Mouse (Mus musculus): ENCODE data around the gene Rasd2.

Gene Rasd2

DNA sequence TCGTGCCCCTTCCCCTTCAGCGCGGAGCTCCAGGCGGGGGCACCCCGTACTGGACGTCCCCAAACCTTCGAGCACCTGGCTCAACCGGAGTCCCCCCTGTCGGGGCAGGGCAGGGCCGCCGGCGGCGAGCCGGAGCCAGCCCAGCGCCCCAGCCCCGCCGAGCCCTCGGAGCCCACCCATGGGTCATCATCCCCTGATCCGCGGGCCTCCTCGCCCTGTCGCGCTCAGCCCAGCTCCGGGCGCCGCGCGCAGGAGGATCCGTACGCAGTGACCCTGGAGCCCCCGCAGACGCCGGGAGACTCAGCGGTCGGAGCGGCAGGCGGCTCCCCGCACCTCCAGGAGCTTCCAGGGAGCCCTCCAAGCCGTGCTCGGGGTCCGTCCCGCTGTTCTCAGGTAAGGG lies at the start of gene Rasd2:
Rasd2 (plus strand) TSS at position 259 of the 400 bp plus-strand sequence.
- no peak for DNase-seq (ENCODE audit: low read depth, low spot score)

DNA sequence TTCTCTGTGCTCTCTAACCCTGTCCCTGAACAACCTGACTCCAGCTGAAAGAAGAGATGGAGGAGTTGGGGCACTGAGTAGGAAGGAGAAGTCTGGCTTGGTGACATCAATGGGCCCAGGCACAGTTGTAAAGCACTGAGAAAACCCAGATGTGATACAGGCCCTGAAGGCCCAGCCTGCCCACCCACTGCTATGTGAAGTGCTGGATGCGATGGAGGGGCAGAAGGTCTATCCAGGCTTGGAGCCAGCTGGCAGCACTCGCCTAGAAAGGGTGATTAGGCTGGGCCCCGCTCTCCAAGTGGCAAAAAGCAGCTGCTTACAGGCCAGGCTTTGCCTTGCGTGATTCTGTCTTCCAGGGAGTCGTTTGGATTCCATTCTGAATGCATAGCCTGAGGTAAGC lies 44.4 kb upstream of the Rasd2 start:
- DNase-seq (ENCODE audit: low read depth, low spot score) = no peak

DNA sequence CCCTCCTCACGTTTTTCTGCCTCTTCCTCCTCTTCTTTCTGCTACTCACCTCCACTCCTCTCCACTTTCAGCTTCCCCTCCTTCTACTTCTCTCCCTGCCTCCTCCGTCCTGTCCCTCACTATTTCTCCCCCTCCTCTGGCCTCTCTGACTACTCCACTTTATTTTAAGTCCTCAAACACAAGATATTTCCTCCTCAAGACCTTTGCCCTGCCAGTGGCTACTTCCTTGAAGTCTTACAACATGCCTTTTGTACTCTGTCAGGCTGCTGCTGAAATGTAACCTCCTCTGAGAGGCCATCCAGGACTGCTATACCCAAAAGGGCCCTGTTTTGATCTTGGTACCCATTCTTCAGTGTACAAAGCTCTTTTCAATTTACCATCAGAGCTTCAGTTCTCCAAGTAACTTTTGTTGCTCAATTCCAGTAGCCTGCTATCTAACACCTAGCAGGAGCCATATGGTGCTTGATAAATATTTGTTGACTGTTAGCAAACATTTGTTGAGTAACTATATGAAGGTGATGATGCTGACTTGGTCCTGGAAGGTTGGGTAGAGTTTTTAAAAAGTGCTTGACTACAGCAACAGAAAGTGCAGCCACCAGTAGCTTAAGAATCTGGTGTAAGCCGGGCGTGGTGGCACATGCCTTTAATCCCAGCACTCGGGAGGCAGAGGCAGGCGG lies 41.6 kb upstream of the Rasd2 start:
- DNase-seq (ENCODE audit: low read depth, low spot score) = no peak

DNA sequence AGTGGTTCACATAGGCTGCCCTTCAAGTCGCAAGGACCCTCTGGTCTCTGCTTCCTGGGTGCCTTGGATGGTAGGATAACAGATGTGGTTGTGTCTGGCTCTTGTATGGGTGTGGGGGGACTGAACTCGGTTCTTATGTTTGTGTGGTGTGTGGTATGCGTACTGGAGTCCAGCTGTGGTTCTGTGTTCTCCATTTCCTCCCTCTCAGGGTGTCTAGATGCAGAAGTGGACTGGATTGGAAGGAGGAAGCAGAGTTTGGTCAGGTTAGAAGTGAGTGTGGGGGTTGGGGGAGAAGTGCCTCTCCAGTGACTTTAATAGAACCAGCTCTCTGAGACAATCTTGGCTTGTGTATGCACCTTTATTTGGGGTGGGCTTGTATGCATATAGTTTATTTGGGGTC lies 20.7 kb upstream of the Rasd2 start:
- no peak for DNase-seq (ENCODE audit: low read depth, low spot score)

DNA sequence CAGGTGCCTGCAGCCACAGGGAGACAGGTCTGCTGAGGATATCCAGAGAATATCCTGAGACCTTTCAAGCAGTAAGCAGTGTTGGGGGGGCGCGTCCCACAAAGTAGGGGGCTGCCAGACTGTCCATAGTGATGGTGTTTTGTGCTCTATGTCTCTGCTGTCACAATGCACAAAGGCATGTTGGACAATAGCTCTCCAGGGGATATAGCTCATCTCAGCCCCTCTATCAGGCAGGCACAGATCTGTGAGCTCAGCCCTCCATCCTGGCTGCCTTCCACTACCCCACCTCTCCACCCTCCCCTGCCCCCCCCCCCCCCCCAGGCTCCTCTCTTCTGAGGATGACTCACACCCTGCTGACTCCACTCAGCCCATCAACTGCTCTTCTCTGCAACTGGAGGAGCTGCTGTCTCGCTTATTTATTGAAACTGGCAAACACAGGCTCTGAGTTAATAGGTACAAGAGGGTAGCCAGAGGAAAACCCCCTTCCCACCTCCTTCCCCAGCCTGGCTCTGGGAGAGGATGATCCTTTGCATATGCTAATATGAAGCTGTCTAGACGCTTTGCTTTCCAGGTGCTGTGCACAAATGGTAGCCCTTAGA lies 19.2 kb upstream of the Rasd2 start:
- no peak for DNase-seq (ENCODE audit: low read depth, low spot score)

DNA sequence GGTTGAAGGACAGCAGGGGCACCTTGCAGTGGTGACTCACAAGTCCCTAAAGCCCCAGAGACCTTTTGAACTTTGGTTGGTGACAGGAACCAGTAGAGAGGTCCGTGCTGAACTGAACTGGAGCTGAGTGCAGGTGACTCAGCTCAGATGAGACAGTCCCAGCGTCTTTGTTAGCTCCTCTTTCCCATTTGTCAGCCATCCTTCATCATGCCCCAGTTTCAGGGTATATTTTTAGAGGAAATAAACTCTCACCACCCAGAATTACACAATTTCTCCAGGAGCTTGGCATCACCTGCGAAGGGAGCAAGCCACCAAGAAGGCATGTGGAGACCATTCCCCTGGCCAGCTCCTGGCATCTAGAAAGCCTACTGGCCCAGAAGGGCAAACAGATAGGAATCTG lies 16.6 kb upstream of the Rasd2 start:
- no peak for DNase-seq (ENCODE audit: low read depth, low spot score)

DNA sequence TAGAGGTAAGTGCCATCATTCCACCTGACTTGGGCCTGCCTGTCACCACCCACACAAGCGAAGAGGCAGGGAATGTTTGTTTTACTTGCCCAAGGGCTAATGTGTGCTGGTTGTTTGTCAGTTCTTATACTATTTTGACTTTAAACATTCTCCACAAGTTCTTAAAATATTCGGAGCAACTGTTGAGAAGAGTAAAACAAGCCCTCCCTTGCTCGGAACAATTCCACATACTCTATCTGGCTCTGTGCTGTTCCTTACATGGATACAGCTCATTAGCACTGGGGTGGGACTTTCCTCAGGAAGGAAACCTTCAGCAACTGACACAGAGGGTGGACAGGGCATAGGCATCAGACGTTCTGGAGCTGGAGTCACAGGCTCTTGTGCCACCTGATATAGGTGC lies 15.9 kb upstream of the Rasd2 start:
- no peak for DNase-seq (ENCODE audit: low read depth, low spot score)

DNA sequence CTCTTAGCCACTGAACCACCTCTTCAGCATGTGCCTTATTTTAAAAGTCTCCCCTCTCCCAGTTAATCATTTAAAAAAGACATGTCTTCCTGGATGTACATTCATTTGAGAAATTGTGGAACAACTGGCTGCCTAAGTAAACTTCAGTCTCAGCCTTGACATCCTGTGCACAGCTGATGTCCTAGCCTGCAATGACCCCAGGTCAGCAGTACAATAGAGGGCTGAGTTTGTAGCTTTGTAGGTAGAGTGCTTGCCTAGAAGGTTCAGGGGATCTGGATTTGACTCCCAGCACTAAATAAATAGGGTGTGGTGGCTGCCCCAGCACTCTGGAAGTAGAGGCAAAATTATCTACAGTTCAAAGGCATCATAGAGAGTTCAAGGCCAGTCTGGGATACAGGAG lies 15.4 kb upstream of the Rasd2 start:
- DNase-seq (ENCODE audit: low read depth, low spot score) = no peak

DNA sequence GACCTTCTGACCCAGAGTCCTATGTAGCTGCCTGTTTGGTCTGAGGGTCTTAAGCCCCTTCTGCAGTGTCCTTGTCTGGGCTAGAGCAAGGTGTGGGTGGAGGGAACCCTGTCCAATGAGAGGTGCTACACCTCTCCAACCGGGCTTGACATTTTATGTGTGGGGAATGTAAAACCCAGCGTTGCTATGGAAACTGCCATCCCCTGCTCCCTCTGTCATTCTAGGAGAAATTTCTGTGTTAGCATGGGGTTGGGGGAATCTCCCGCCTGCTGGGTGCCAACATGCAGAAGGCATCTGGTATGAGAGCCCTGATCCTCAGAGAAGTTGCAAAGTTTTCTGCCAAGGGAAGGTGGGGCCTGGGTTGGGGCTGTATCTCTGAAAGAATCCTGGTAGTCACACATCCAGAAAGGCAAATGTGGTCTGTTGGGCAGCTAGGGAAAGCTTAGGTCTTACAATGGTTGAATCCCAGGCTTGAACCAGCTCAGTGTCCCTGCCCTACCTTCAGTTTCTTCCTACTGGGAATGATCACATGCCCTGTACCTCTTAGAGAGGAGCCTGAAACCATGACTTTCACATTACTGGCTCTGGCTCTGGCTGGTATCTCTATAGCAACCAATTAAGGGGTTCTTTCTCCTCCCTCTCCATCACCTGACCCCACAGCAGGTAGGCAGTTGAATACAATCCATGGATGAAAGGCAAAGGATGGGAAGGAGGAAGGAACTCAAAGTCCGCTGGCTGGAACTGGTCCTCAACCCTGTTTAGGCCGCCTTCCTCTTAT lies 14.6 kb upstream of the Rasd2 start:
- DNase-seq (ENCODE audit: low read depth, low spot score) = no peak

DNA sequence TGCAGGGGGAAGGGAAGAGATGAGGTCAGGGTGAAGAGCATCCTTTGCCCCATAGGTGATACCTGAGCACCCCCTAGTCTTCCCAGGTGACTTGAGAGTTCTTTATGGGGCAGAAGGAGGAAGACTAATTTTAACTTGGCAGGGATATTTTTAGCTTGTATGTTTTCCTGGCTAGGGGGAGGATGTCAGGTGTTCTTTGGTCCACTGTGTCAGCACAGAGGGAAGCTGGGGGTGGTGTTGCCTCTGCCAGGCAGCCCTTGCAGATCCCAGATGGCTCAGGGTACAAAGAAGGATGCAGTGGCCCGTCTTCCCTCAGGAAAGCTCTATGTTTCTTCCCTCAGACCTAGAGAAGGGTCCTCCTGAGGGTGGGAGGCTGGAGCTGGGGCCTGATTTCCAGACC lies 13.8 kb upstream of the Rasd2 start:
- no peak for DNase-seq (ENCODE audit: low read depth, low spot score)

DNA sequence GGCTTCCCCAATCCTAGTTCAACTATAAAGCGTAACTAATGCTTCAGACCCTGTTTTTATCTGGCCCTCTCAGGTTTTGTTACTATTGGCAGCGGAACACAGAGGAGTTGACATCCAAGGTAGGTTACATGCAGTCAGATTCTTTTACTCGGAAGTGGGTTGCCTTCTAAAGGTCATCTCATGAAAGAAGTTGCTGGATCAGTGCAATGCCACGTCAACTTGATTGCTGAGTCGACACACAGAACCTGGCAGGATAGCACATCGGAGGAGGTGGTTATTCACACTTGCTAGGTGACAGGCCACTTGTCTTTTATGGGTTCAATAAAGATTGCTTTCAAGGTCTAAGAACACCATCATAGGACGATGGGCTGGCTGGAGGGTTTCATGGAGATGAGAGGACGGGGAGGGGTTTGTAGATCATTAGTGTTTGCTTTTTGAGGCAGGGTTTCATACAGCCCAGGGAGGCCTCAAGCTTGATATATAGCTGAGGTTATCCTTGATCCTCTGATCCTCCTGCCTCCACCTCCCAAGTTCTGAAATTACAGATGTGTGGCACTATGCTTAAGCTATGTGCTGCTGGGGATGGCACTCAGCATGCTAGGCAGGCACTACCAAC lies 11.6 kb upstream of the Rasd2 start:
- DNase-seq (ENCODE audit: low read depth, low spot score) = no peak

DNA sequence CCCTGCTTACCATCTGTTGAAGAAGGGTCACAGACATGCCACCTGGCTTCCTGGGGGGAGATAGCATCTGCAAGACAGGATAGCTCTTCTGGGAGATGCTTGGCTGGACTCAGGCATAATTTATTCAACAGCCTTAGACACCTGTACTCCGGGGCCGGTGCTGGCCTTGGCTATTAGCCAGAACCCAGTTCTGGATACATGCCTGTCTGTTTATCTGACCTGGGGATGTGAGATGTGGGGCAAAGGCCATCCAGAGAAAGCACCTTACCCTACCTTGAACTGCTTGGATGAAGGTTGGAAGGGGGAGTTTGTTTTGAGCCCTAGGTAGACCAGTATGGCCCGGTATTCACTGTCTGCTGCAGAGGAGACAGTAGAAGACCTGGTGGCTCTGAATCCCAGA lies 10.8 kb upstream of the Rasd2 start:
- DNase-seq (ENCODE audit: low read depth, low spot score) = no peak

DNA sequence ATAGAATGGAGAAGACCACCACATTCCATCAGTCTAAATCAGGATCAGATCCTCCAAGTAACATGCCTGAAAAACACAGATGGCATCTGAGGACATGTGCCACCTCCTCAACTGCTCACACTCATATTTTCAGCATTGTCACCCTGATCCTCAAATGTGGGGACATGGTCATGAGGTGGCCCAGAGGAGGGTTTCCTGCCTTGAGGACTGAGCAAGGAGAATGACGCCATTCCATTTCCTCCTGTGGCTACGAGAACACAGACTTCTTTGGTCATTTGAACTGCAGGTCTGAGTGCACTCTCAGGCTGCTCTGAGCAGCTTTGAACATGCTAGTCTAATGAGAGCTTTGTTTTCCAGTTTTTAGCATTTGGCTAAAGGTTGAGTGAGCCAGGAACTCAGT lies 10.3 kb upstream of the Rasd2 start:
- DNase-seq (ENCODE audit: low read depth, low spot score) = no peak

DNA sequence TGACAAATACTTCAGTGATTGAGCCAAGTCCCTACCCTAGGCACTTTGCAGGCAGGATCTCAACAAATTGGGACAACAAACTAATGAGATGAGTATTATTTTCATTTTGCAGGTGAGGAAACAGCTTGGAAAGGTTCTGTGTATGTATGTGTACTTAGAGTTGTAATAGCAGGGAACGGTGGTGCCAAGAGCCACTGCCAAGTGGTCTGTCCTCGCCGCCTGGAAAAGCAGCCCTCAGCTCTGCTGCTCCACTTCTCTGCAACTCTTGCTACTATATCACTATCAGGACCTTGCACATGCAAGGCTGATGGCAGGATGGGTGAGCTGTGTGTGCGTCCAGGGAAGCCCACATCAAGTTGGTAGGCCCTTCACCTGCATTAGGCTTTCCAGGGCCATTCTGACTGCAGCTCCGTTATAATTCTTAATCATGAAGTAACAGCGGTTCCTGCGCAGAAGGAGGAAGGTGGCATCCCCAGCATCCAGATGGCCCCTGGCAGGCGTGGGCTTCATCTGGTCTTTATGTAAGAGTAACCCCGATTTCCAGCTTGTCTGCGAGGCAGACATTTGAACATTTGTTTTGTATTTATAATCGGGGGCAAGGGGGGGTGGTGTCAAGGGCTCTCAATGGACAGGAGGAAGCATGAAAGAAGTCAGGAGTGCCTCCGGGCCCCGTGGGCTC lies 9.4 kb upstream of the Rasd2 start:
- no peak for DNase-seq (ENCODE audit: low read depth, low spot score)

DNA sequence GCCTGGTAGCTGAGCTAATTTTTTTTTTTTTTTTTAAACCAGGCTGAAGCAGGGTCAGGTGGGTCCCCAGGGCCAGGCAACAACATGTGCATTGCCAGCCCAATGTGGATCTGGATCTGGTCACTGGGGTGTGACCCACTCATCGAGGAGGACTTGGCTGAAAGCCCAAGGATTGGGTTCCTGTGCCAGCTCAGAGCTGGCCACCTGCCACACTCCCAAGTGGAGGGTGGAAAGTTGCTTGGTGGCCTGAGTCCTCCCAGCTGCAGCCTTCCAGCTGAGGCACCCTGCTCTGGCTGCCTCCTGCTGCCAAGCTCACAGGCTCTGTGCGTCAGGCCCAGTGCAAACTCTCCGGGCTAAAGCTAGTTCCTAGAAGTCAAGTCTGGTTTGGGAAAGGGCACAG lies 2.3 kb upstream of the Rasd2 start:
- DNase-seq (ENCODE audit: low read depth, low spot score) = no peak

DNA sequence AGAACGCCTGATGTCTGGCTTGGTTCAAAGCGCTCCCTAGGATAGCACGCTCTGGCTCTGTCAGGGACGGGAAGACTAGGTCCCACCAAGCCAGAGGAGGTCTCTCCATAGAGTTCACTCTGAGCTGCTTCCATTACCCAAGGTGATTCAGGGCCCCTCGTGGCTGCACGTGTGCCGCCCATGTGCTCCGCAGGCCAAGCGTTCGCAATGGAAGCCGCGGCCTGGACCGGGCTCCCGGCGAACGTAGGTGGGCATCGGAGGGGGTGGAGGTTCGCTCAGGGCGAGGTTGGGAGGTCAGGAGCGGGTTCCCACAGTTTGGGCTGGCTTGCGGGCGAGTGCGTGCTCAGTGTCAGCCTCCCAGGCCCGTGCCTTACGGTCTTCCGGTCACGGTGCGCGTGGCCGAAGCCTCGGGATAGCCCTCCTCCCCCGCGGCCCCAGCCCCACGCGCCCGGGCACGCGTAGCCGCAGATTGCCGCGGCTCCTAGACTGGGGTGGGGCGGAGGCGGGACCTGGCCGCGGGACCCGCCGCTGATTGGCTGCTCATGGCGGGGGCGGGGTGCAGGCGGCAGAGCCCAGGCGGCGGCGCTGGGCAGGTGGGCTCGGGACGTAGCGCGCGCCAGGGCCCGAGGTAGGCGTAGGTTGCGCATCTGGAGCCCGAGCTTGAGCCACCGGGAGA lies 975 bp upstream of the Rasd2 start:
- DNase-seq (ENCODE audit: low read depth, low spot score) = peak; percentile 55

DNA sequence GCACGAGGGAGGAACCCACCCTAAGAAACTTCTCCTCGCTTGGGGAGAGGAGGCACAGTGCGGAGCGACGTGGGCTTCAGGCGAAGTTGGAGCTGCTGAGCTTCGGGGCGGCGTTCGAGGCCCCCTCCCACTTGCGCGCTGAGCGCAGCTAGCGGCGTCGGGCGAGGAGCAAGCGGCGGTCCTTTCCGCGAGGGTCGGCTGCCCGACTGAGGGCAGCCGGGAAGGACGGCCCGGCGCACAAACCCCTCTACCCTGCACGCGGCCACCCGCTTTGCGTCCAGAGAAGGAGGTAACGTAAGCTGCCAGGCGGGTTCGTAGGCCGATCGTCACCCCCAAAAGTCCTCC lies 465 bp upstream of the Rasd2 start:
- DNase-seq (ENCODE audit: low read depth, low spot score) = no peak

DNA sequence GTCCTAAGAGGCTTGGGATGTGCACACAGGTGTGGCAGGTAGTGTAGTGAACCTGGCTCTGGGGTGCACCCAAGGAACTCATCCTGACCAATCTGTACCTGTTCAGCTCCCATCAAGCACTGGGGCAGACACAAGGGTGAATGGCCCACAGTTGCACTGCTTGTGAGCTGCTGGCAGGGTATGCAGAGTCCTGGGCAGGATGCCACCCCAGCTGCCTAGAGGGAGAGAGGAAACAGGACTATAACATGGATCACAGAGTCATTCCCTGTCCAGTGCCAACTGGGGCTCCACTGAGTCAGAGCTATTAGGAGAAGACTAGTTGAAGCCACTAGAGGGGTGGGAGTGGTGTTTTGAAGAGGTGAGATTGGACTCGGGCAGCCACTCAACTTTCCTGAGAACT lies 1.3 kb downstream of the Rasd2 start:
- DNase-seq (ENCODE audit: low read depth, low spot score) = no peak

DNA sequence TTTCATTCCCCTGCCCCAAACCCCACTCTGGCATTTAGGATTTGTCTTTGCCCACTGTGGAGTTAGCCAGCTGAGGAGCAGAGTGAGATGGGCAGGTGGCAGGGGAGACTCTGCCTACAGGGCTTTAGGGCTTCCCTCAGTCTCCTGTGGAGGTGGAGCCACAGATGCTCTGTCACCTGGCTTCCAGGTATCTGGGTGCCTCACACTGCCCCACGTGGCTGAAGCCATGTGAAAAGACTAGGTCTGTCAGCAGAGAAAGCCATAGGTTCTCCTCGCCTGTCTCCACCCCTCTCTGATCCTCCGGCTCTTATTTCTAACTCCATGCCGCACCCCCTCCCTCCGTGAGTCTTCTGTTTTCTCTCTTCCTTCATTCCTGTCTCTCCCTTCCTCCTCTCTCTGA lies 2.2 kb downstream of the Rasd2 start:
- DNase-seq (ENCODE audit: low read depth, low spot score) = no peak

DNA sequence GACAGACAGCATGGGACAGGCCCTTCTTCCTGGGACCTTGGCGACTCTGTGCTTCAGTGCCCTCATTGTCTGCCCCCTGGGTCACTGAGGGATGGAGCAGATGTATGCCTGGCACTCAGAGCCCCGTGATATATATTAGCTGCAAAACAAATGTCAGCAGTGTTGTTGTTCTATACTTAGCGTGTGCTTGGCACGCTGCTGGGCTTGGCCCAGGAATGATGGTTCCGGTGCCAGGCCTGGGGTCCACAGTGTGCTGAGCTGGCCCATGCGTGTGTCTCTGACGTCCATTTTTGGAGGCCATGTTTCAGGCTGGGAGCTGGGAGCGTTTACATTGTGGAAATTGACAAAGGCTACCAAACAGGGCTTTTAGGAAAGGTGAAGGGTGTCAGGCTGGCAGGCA lies 3.1 kb downstream of the Rasd2 start:
- no peak for DNase-seq (ENCODE audit: low read depth, low spot score)

DNA sequence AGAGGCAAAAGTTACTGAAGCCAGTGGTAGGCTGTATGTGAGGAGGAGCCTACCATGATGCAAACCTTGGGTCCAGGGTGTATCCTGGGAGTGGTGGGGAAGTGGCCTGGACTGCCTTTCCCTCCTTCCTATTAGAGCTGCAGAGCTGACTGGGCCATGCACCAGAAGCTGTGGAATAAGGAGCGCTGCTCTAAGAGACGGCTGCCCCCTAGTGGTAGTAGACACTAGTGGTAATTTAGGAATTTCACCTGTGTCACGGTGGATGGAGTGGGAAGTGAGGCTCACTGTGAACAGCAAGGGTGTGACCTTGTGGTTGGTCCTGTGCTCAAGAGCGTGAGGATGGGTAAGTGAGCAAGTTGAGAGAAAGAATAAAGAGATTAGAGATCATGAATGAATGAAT lies 4.2 kb downstream of the Rasd2 start:
- peak; percentile 31 for DNase-seq (ENCODE audit: low read depth, low spot score)

Measured in CD4-positive helper T cell, adult 2 months (primary cell).